Mouse (Mus musculus): Measurements from ENCODE around the gene Colgalt2. TPM values are rescaled to one million over a fixed set of nuclear protein-coding genes. Genes with fewer than 3 reads are reported as not detected.
"Not testable (repeated sequence)": the region's sequence is repeated elsewhere in the genome, so short reads cannot be mapped to it uniquely, and the experiment has no call there.

The Colgalt2 gene
- polyA plus RNA-seq, 1 experiment from 2014 or later, result 1.5 TPM

DNA sequence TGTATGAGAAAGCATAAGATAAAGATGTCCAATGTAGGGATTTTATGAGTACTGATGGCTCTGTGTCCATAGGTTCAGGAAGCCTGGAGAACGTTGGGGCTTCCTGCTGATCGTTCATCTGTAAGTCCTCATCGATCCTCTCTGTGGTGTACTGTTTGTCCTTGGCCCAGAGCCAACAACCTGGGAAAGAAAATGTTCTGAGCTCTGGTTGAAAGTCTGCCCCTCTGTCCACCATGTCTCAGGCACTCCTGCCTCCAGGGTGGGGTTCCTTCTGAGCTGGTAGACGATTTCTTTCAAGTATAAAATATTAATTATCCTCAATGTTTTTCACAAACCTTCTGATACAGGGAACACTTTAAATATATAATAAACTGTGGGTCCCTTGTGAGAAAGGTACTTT is 34.5 kb downstream of the Colgalt2 start:
- H3K36me3 ChIP-seq (ENCODE audit: control insufficient read depth, insufficient read depth, low read length), result no peaks in the 10 kb centered on the region
- no peak overlapping the region for H3K4me3 ChIP-seq (replicated peaks; ENCODE audit: low read length)
- no peaks in the 10 kb centered on the region for H3K4me1 ChIP-seq (ENCODE audit: control insufficient read depth, insufficient read depth, low read length)
- H3K27ac ChIP-seq (ENCODE audit: low read length), result no peak overlapping the region
- no peak overlapping the region for H3K9ac ChIP-seq (ENCODE audit: low read length)
- no peak for ATAC-seq (ENCODE audit: insufficient read depth, low FRiP score)
- no peak overlapping the region for H3K4me2 ChIP-seq (ENCODE audit: low read depth, low read length)
- no peaks in the 10 kb centered on the region for H3K27me3 ChIP-seq (ENCODE audit: control insufficient read depth, insufficient read depth, low read length)
- no peaks in the 10 kb centered on the region for H3K9me3 ChIP-seq (replicated peaks; ENCODE audit: control insufficient read depth, low read length)
- 62% methylated on average over 4 of the region's 4 CpGs for WGBS

DNA sequence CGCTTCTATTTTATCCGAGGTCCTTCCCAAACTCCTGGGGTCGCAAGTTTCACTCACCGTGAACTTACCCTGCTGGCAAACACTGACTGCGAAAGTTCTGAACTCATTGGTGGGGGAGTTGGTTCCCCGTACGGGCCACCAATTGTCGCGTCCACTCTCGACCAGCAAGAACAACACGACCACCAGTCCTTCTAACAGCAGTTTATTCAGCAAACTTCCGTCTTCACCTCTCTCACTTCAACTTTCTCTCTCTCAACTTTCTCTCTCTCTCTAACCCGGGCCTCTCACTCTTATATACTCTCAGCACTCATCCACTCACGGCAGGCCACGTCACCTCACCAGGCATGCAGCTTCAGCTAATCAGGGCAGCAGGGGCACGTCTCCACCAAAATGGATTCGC is 37.9 kb downstream of the Colgalt2 start:
- not testable (repeated sequence) for H3K27me3 ChIP-seq (ENCODE audit: control insufficient read depth, insufficient read depth, low read length); H3K4me2 ChIP-seq (ENCODE audit: low read depth, low read length); H3K9me3 ChIP-seq (replicated peaks; ENCODE audit: control insufficient read depth, low read length); H3K36me3 ChIP-seq (ENCODE audit: control insufficient read depth, insufficient read depth, low read length); H3K9ac ChIP-seq (ENCODE audit: low read length); H3K4me3 ChIP-seq (replicated peaks; ENCODE audit: low read length); H3K27ac ChIP-seq (ENCODE audit: low read length); H3K4me1 ChIP-seq (ENCODE audit: control insufficient read depth, insufficient read depth, low read length); ATAC-seq (ENCODE audit: insufficient read depth, low FRiP score)
- WGBS, result 75% methylated on average over 17 of the region's 17 CpGs

DNA sequence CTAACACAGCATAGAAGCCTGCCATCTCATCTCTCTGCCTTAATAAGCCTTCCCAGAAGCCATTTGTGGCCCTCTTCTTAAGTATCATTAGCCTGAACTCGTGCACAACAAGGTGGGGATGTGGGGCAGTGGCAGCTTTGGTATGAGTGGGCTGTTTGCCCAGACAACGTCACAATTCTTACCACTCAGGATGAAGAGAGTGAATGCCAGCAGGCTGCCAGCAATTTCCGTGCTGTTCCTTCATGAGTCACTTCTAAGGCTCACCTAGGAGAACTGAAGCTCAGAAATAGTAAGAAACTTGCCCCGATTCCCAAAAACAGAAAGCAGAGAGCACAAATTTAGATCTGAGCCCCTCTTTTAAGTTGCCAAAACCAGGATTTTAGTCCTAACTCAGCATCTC is 39.8 kb downstream of the Colgalt2 start:
- no peak overlapping the region for H3K9ac ChIP-seq (ENCODE audit: low read length)

DNA sequence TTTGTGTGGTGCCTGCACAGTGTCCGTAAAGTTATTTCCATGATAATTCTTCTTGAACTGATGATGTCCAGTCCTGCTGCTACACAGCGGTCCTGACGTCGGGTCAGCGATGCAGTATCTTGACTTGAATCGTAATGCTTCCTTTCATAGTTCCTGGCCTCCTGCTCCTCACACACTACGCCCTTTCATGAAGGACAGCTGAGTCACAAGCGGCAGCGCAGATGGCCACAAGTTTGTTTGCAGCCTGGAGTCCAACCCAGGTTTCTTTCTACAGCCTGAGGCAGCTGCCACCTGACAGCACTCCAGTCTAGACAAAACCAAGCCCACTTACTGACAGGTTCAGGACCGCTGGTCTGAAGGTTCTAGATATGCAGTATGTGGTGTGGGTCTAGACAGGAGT is 40.2 kb downstream of the Colgalt2 start:
- Histone ChIP-seq H3K4me2 (ENCODE audit: low read depth, low read length) (no peak overlapping the region), H3K27ac (ENCODE audit: low read length) (no peak overlapping the region), H3K36me3 (ENCODE audit: control insufficient read depth, insufficient read depth, low read length) (no peaks in the 10 kb centered on the region), H3K9ac (ENCODE audit: low read length) (no peak overlapping the region), H3K4me1 (ENCODE audit: control insufficient read depth, insufficient read depth, low read length) (no peaks in the 10 kb centered on the region), H3K4me3 (replicated peaks; ENCODE audit: low read length) (no peak overlapping the region), H3K9me3 (replicated peaks; ENCODE audit: control insufficient read depth, low read length) (no peaks in the 10 kb centered on the region), H3K27me3 (ENCODE audit: control insufficient read depth, insufficient read depth, low read length) (no peaks in the 10 kb centered on the region)
- ATAC-seq (ENCODE audit: insufficient read depth, low FRiP score), result no peak
- WGBS, result 78% methylated on average over 10 of the region's 10 CpGs

More for the DNA sequence above, 39.8 kb downstream of the Colgalt2 start:
- no peaks in the 10 kb centered on the region for H3K4me1 ChIP-seq (ENCODE audit: control insufficient read depth, insufficient read depth, low read length)
- WGBS, result 64% methylated on average over 4 of the region's 4 CpGs
- no peaks in the 10 kb centered on the region for H3K27me3 ChIP-seq (ENCODE audit: control insufficient read depth, insufficient read depth, low read length)
- no peak overlapping the region for H3K27ac ChIP-seq (ENCODE audit: low read length)
- H3K4me3 ChIP-seq (replicated peaks; ENCODE audit: low read length), result no peak overlapping the region
- H3K4me2 ChIP-seq (ENCODE audit: low read depth, low read length), result no peak overlapping the region
- H3K36me3 ChIP-seq (ENCODE audit: control insufficient read depth, insufficient read depth, low read length), result no peaks in the 10 kb centered on the region
- no peaks in the 10 kb centered on the region for H3K9me3 ChIP-seq (replicated peaks; ENCODE audit: control insufficient read depth, low read length)
- ATAC-seq (ENCODE audit: insufficient read depth, low FRiP score), result no peak

DNA sequence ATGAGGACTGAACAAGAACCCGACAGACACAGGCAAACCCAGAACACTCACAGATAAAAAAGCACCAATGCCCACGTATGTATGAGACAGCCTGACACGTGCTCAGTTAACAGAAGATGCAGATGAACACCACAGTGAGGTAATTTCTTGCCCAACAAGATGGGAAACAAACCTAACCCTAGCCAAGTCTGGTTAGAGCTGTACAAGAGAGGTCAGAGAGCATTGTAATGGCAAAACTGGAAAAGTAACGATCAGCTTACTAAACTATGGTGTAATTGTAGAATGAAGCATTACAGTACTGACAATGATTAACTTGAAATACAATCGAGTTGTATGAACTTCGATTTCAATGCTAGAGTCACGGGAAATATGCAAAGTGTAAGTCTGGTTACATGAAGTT is 45.0 kb downstream of the Colgalt2 start:
- Histone ChIP-seq H3K27me3 (ENCODE audit: control insufficient read depth, insufficient read depth, low read length) (no peaks in the 10 kb centered on the region), H3K4me2 (ENCODE audit: low read depth, low read length) (no peak overlapping the region), H3K36me3 (ENCODE audit: control insufficient read depth, insufficient read depth, low read length) (no peaks in the 10 kb centered on the region), H3K4me1 (ENCODE audit: control insufficient read depth, insufficient read depth, low read length) (no peaks in the 10 kb centered on the region), H3K4me3 (replicated peaks; ENCODE audit: low read length) (no peak overlapping the region), H3K27ac (ENCODE audit: low read length) (no peak overlapping the region), H3K9ac (ENCODE audit: low read length) (no peak overlapping the region), H3K9me3 (replicated peaks; ENCODE audit: control insufficient read depth, low read length) (no peaks in the 10 kb centered on the region)
- WGBS, result 79% methylated on average over 7 of the region's 7 CpGs
- no peak for ATAC-seq (ENCODE audit: insufficient read depth, low FRiP score)

DNA sequence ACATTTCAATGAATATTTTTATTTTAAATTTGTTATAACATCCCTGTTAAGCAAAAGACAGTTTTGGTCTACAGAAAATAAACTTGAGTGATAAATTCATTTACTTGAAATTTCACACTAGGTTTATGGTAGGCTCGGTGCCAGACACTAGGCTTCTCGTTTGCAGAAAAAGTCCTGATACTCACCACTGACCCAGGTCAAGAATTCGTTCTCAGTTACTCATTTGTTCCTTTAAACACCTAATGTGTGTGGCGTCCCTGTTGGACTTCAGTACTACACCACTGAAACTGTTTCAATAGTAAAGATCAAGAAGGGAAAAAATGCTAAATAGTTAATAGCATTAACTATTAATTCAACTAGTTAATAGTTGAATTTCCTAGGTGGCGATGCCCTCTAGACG is 46.3 kb downstream of the Colgalt2 start:
- WGBS, result 64% methylated on average over 6 of the region's 6 CpGs
- Histone ChIP-seq H3K4me2 (ENCODE audit: low read depth, low read length) (no peak overlapping the region), H3K4me3 (replicated peaks; ENCODE audit: low read length) (no peak overlapping the region), H3K9ac (ENCODE audit: low read length) (no peak overlapping the region), H3K4me1 (ENCODE audit: control insufficient read depth, insufficient read depth, low read length) (no peaks in the 10 kb centered on the region), H3K36me3 (ENCODE audit: control insufficient read depth, insufficient read depth, low read length) (no peaks in the 10 kb centered on the region), H3K27me3 (ENCODE audit: control insufficient read depth, insufficient read depth, low read length) (no peaks in the 10 kb centered on the region), H3K9me3 (replicated peaks; ENCODE audit: control insufficient read depth, low read length) (no peaks in the 10 kb centered on the region), H3K27ac (ENCODE audit: low read length) (no peak overlapping the region)
- ATAC-seq (ENCODE audit: insufficient read depth, low FRiP score), result no peak

DNA sequence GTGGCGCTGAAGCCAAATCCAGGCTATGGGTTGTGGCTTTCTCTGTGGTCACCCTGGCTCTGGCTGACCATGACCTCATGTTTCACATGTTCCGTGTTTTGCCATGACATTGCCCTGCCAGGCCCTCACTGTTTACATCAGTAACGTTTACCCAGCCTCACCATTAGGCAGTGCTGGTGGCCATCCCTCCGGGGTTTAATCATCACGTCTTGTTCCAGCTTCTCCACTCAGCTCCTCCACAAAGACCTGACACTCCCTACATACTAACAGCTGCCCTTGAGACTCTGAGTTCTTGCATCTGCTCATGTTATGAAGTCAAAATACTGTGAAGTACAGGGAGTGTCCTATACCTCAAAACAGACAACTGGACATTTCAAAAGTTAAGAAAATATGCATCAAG is 54.9 kb downstream of the Colgalt2 start:
- Histone ChIP-seq H3K36me3 (ENCODE audit: control insufficient read depth, insufficient read depth, low read length) (no peaks in the 10 kb centered on the region), H3K4me1 (ENCODE audit: control insufficient read depth, insufficient read depth, low read length) (peaks cover 7% of the 10 kb centered on the region), H3K9me3 (replicated peaks; ENCODE audit: control insufficient read depth, low read length) (no peaks in the 10 kb centered on the region), H3K9ac (ENCODE audit: low read length) (no peak overlapping the region), H3K4me2 (ENCODE audit: low read depth, low read length) (no peak overlapping the region), H3K27ac (ENCODE audit: low read length) (no peak overlapping the region), H3K4me3 (replicated peaks; ENCODE audit: low read length) (no peak overlapping the region), H3K27me3 (ENCODE audit: control insufficient read depth, insufficient read depth, low read length) (no peaks in the 10 kb centered on the region)
- no peak for ATAC-seq (ENCODE audit: insufficient read depth, low FRiP score)
- 46% methylated on average over 5 of the region's 5 CpGs for WGBS

DNA sequence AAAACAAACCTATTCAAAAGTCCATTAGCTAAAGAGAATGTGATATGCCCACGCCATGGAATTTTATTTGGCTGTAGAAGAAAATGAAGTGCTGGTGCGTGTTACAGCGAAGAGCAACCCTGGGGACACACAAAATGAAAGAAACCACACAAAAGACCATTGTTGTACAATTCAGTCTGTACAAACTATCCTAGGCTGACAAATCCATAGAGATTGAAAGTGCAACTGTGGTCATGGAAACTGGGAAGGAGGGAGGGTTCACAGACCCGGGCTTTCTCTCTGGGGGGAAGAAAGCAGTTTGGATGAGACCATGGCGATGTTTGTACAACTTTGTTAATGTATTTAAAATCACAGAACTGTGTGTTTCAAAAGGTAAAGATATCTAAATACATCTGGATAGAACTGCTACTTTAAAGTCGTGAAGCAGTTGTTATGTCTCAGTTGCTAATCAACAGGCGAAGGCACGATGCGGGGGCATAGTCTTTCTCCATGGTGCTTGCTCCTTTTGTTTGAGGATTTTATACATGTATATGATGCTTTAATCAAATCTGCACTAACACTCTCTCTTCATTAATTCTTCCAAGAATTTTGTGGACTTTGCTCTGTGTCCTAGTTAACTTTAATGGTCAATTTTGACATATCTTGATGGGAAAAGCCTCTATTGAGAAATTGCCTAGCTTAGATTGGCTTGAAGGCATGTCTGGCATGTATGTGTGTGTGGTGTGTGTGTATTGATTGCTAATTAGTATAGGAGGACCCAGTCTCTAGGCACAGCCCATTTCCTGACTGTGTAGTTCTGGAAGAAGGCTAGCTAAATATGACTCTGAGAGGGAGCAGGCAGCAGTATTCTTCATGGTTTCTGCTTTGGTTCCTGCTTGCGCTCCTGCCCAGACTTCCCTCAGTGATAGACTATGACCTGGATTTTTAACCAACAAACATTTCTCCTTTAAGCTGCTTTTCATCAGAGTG is 55.9 kb downstream of the Colgalt2 start:
- 69% methylated on average over 10 of the region's 10 CpGs for WGBS
- no peak overlapping the region for H3K4me2 ChIP-seq (ENCODE audit: low read depth, low read length)
- no peaks in the 10 kb centered on the region for H3K27me3 ChIP-seq (ENCODE audit: control insufficient read depth, insufficient read depth, low read length)
- H3K27ac ChIP-seq (ENCODE audit: low read length), result no peak overlapping the region
- no peak overlapping the region for H3K9ac ChIP-seq (ENCODE audit: low read length)
- H3K4me3 ChIP-seq (replicated peaks; ENCODE audit: low read length), result no peak overlapping the region
- ATAC-seq (ENCODE audit: insufficient read depth, low FRiP score), result no peak
- H3K9me3 ChIP-seq (replicated peaks; ENCODE audit: control insufficient read depth, low read length), result no peaks in the 10 kb centered on the region
- peaks cover 7% of the 10 kb centered on the region for H3K4me1 ChIP-seq (ENCODE audit: control insufficient read depth, insufficient read depth, low read length)
- H3K36me3 ChIP-seq (ENCODE audit: control insufficient read depth, insufficient read depth, low read length), result no peaks in the 10 kb centered on the region

DNA sequence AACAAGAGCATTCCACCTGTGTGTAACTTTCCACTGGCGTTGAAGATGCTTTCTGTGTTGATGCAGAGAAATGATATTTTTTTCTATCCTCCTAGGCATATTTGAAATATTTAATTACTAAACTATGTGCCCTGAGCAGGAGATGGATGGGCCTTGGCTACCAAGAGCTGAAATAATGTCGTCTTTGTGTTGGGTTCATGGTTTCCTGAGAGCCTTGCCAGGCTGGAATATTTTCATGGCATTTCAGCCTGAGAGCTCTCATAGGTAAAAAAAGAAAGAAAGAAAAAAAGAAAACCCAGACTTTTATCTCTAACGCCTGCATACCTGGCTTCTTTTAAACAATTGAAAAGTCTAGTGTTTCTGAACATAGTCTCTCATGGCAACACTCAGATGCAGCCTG is 56.6 kb downstream of the Colgalt2 start:
- no peak for ATAC-seq (ENCODE audit: insufficient read depth, low FRiP score)
- no peak overlapping the region for H3K9ac ChIP-seq (ENCODE audit: low read length)
- H3K27me3 ChIP-seq (ENCODE audit: control insufficient read depth, insufficient read depth, low read length), result no peaks in the 10 kb centered on the region
- H3K27ac ChIP-seq (ENCODE audit: low read length), result no peak overlapping the region
- WGBS, result 54% methylated on average over 3 of the region's 3 CpGs
- no peak overlapping the region for H3K4me2 ChIP-seq (ENCODE audit: low read depth, low read length)
- peaks cover 7% of the 10 kb centered on the region for H3K4me1 ChIP-seq (ENCODE audit: control insufficient read depth, insufficient read depth, low read length)
- H3K4me3 ChIP-seq (replicated peaks; ENCODE audit: low read length), result no peak overlapping the region
- no peaks in the 10 kb centered on the region for H3K36me3 ChIP-seq (ENCODE audit: control insufficient read depth, insufficient read depth, low read length)
- H3K9me3 ChIP-seq (replicated peaks; ENCODE audit: control insufficient read depth, low read length), result no peaks in the 10 kb centered on the region
